14 mouse cellular contexts compared by ENCODE assay signal in the genomic region with DNA sequence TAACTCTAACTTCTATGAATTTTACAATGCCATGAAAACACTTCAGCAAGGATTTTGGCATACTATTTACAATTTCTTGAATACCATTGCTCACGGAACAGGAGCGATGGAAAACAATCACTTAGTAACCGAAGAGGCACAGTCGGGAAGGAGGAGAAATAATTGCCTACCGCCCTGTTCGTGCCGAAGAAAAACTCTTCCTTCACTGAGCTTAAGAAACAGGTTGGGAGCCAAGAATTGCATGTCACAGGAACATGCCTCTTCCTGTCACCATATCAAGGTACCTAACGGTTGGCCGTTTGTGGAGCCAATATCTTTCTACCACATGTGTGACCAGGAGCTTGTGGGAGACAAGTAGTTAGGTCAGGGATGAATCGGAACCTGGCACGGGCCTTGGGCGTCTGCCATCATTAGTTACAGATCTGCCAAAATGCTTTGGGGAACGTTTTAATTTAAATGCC. TPM values are rescaled to one million over a fixed set of nuclear protein-coding genes. Genes with fewer than 3 reads are reported as not detected.
DNase-seq lines count a peak whose midpoint lies in the region; ATAC-seq and TF ChIP-seq lines count a peak whose summit lies in the region.
"Had no signal": no experiment of that assay in that cellular context is flagged by ENCODE, and none has a peak within 500 bp of the region (broad histone marks: within the 10 kb centered on the region; RNA-seq: fewer than 3 reads in every experiment).

No protein-coding gene starts in this region.

- H3K4me2 ChIP-seq in kidney, embryonic 14.5 days (replicated peaks; ENCODE audit: low read depth, low read length) = no peak overlapping the region
- H3K4me2 ChIP-seq in intestine, postnatal 0 days (replicated peaks; ENCODE audit: low read depth) = no peak overlapping the region
- H3K4me2 ChIP-seq: liver, embryonic 15.5 days had no signal

- ATAC-seq in kidney, embryonic 14.5 days (ENCODE audit: low FRiP score, low TSS enrichment) = no peak
- no peak for ATAC-seq in frontal cortex, adult (ENCODE audit: low TSS enrichment)
- no peak for ATAC-seq in intestine, postnatal 0 days
- ATAC-seq: midbrain, embryonic 16.5 days had no signal

- no peak overlapping the region for H3K27ac ChIP-seq in kidney, embryonic 14.5 days (ENCODE audit: low read depth, low read length)
- no peak overlapping the region for H3K27ac ChIP-seq in intestine, postnatal 0 days (ENCODE audit: low read depth, low read length)
- H3K27ac ChIP-seq: liver, embryonic 15.5 days had no signal

- H3K36me3 ChIP-seq in kidney, embryonic 14.5 days (ENCODE audit: control insufficient read depth, insufficient read depth, low read length) = no peaks in the 10 kb centered on the region
- no peaks in the 10 kb centered on the region for H3K36me3 ChIP-seq in intestine, postnatal 0 days (ENCODE audit: control insufficient read depth, insufficient read depth)
- H3K36me3 ChIP-seq: liver, embryonic 15.5 days had no signal

- 68% methylated on average over 13 of the region's 13 CpGs for WGBS in kidney, embryonic 14.5 days
- 78% methylated on average over 13 of the region's 13 CpGs for WGBS in intestine, postnatal 0 days

- no peak overlapping the region for H3K9ac ChIP-seq in kidney, embryonic 14.5 days (ENCODE audit: low read depth, low read length)
- H3K9ac ChIP-seq in intestine, postnatal 0 days (ENCODE audit: low read depth, low read length) = no peak overlapping the region
- H3K9ac ChIP-seq: liver, embryonic 15.5 days had no signal

- no peak overlapping the region for H3K4me3 ChIP-seq in kidney, embryonic 14.5 days (ENCODE audit: low read length)
- no peak overlapping the region for H3K4me3 ChIP-seq in intestine, postnatal 0 days (ENCODE audit: low read depth, low read length)
- H3K4me3 ChIP-seq: liver, embryonic 15.5 days had no signal

- H3K9me3 ChIP-seq in kidney, embryonic 14.5 days (ENCODE audit: control insufficient read depth, low read length) = no peaks in the 10 kb centered on the region
- H3K9me3 ChIP-seq in intestine, postnatal 0 days (ENCODE audit: control insufficient read depth) = no peaks in the 10 kb centered on the region
- H3K9me3 ChIP-seq: liver, embryonic 15.5 days had no signal

- H3K4me1 ChIP-seq in kidney, embryonic 14.5 days (ENCODE audit: control insufficient read depth, insufficient read depth, low read length) = 0 out of 2 replicates have a peak, but pooled peaks cover 2% of the 10 kb centered on the region
- H3K4me1 ChIP-seq in intestine, postnatal 0 days (replicated peaks; ENCODE audit: control insufficient read depth, insufficient read depth, low read length) = no peaks in the 10 kb centered on the region

- 0 out of 2 replicates have a peak, but pooled peaks cover 4% of the 10 kb centered on the region for H3K27me3 ChIP-seq in kidney, embryonic 14.5 days (ENCODE audit: control insufficient read depth, insufficient read depth, low read length)
- no peaks in the 10 kb centered on the region for H3K27me3 ChIP-seq in intestine, postnatal 0 days (replicated peaks; ENCODE audit: control insufficient read depth, insufficient read depth, low read length)

- DNase-seq in adrenal gland, adult (ENCODE audit: inconsistent age in 2 of 2, low spot score in 1 of 2) = peak; percentile 56 to 77
- DNase-seq in adrenal gland, postnatal 4 days (ENCODE audit: low spot score in 2 of 2) = no peak
- DNase-seq in kidney, adult 9 months = peak; percentile 42
- peak; percentile 43 for DNase-seq in cerebellum, adult 8-10 months
- peak; percentile 34 for DNase-seq in gonadal fat pad, adult 2 months (ENCODE audit: low read depth)
- DNase-seq: heart, postnatal 10 days; kidney, postnatal 10 days; lung, postnatal 36 days; thymus, postnatal 4 days had no signal

- no peak for TF ChIP-seq CTCF in intestine, postnatal 0 days (IDR thresholded peaks at IDR 0.05; ENCODE audit: low read depth)

RNA-seq across cellular contexts. Expression of a gene that starts 2.3 kb away (rescaled TPM):
- 10 to 100 TPM; 72.9 to 74.2 TPM for total RNA-seq in adrenal gland, postnatal 4 days (2021)
- 3.1 and 5.6 TPM in 2 replicates for polyA plus RNA-seq in kidney, embryonic 14.5 days (2014; fragmentation: Nextera tagmentation; extraction: Ambion mirVana)
- 3.2 and 3.4 TPM in 2 replicates for polyA plus RNA-seq in gonadal fat pad, adult 2 months (2012; rRNA removed)
- polyA plus RNA-seq in intestine, postnatal 0 days (2015; fragmentation: Nextera tagmentation; extraction: Ambion mirVana) = 4.3 and 4.8 TPM in 2 replicates

Comparison
In these comparisons a context has a peak if more than half of its experiments do, and no peak if none do; other contexts are left out.
1. DNase-seq: peak in adrenal gland, adult (2 of 2), kidney, adult 9 months (single experiment), cerebellum, adult 8-10 months (single experiment) and gonadal fat pad, adult 2 months (single experiment); none in adrenal gland, postnatal 4 days (0 of 2).